Mouse (Mus musculus) cerebellum, postnatal 25 days (tissue): Measurements from ENCODE around the gene Gm10024.
"Not testable (repeated sequence)": the region's sequence is repeated elsewhere in the genome, so short reads cannot be mapped to it uniquely, and the experiment has no call there.

ENCODE experiments used
- DNase-seq, 2 experiments: peaks; one replicate each; pipeline ENCODE4 v3.0.0; 2021; ENCODE audit warnings: mixed read lengths in 2 of 2

The Gm10024 gene

GRCm38 (mm10) chr10:77711157-77711556 is at the start of gene Gm10024:
Gm10024 (plus strand) TSS chr10:77711457.
- not testable (repeated sequence) for DNase-seq

GRCm38 (mm10) chr10:77663949-77664665 is 47.1 kb upstream of the Gm10024 start:
- DNase-seq = no peak

GRCm38 (mm10) chr10:77666342-77666741 is 44.9 kb upstream of the Gm10024 start:
- DNase-seq = peak in 1 of 2 experiments; percentile 24

- no peak for DNase-seq
Observed at GRCm38 (mm10) chr10:77667402-77667801, 43.9 kb upstream of the Gm10024 start.

- DNase-seq = no peak
Observed at GRCm38 (mm10) chr10:77670710-77671109, 40.5 kb upstream of the Gm10024 start.

GRCm38 (mm10) chr10:77671519-77671918 is 39.7 kb upstream of the Gm10024 start:
- no peak for DNase-seq

- no peak for DNase-seq
Observed at GRCm38 (mm10) chr10:77673765-77674164, 37.5 kb upstream of the Gm10024 start.

GRCm38 (mm10) chr10:77677562-77677961 is 33.7 kb upstream of the Gm10024 start:
- no peak for DNase-seq

GRCm38 (mm10) chr10:77682994-77683393 is 28.3 kb upstream of the Gm10024 start:
- DNase-seq = no peak

- no peak for DNase-seq
Observed at GRCm38 (mm10) chr10:77684181-77684580, 27.1 kb upstream of the Gm10024 start.

GRCm38 (mm10) chr10:77685895-77686664 is 25.2 kb upstream of the Gm10024 start, which contains the start of gene Tspear:
Tspear (plus strand) TSS chr10:77686569.
- no peak for DNase-seq

GRCm38 (mm10) chr10:77687021-77687420 is 24.2 kb upstream of the Gm10024 start:
- no peak for DNase-seq

- not testable (repeated sequence) for DNase-seq
Observed at GRCm38 (mm10) chr10:77690356-77690807, 20.9 kb upstream of the Gm10024 start, which contains the start of gene Gm19402. Gm19402 (minus strand) TSS chr10:77690757.

- DNase-seq = no peak
Observed at GRCm38 (mm10) chr10:77697133-77697532, 14.1 kb upstream of the Gm10024 start, which contains the start of gene Gm9508. Gm9508 (minus strand) TSS chr10:77697233.

- no peak for DNase-seq
Observed at GRCm38 (mm10) chr10:77706326-77706725, 4.9 kb upstream of the Gm10024 start, which contains the start of gene Gm10272. Gm10272 (plus strand) TSS chr10:77706626.

- DNase-seq = no peak
Observed at GRCm38 (mm10) chr10:77709831-77710230, 1.4 kb upstream of the Gm10024 start.

- no peak for DNase-seq
Observed at GRCm38 (mm10) chr10:77713734-77714133, 2.5 kb downstream of the Gm10024 start.

GRCm38 (mm10) chr10:77715507-77715906 is 4.2 kb downstream of the Gm10024 start, which contains the start of gene Gm10142:
Gm10142 (plus strand) TSS chr10:77715807.
- no peak for DNase-seq

- DNase-seq = not testable (repeated sequence)
Observed at GRCm38 (mm10) chr10:77720299-77720698, 9.0 kb downstream of the Gm10024 start, which contains the start of gene Krtap12-1. Krtap12-1 (plus strand) TSS chr10:77720599.

- DNase-seq = no peak
Observed at GRCm38 (mm10) chr10:77724855-77725254, 13.6 kb downstream of the Gm10024 start.

GRCm38 (mm10) chr10:77726186-77726585 is 14.9 kb downstream of the Gm10024 start, which contains the start of gene Gm10100:
Gm10100 (plus strand) TSS chr10:77726486.
- peak in 1 of 2 experiments; percentile 10 for DNase-seq

GRCm38 (mm10) chr10:77728280-77728679 is 17.0 kb downstream of the Gm10024 start:
- DNase-seq = no peak

GRCm38 (mm10) chr10:77729241-77729640 is 18.0 kb downstream of the Gm10024 start:
- DNase-seq = peak in 1 of 2 experiments; percentile 7
